Mouse (Mus musculus): ENCODE data around the gene Fam43b.

Gene Fam43b

GRCm38 (mm10) chr4:138393703-138394102 lies 2.6 kb downstream of the Fam43b start:
- DNase-seq = no peak

- DNase-seq = no peak
Measured at GRCm38 (mm10) chr4:138383789-138384188, 12.5 kb downstream of the Fam43b start.

- no peak for DNase-seq
Measured at GRCm38 (mm10) chr4:138382462-138382861, 13.9 kb downstream of the Fam43b start.

GRCm38 (mm10) chr4:138380132-138380689 lies 16.1 kb downstream of the Fam43b start:
- no peak for DNase-seq

GRCm38 (mm10) chr4:138379091-138379840 lies 17.1 kb downstream of the Fam43b start:
- peak; percentile 88 to 91 for DNase-seq

- DNase-seq = peak in 1 of 2 experiments; percentile 50
Measured at GRCm38 (mm10) chr4:138377526-138377925, 18.8 kb downstream of the Fam43b start.

GRCm38 (mm10) chr4:138375117-138375516 lies 21.2 kb downstream of the Fam43b start:
- DNase-seq = no peak

- DNase-seq = no peak
Measured at GRCm38 (mm10) chr4:138370996-138371516, 25.3 kb downstream of the Fam43b start.

- no peak for DNase-seq
Measured at GRCm38 (mm10) chr4:138368498-138369260, 27.6 kb downstream of the Fam43b start.

GRCm38 (mm10) chr4:138367641-138368497 lies 28.5 kb downstream of the Fam43b start, which contains the start of gene Cda:
Gene Cda (minus strand): TSS chr4:138367992.
- peak; percentile 70 to 80 for DNase-seq

GRCm38 (mm10) chr4:138366561-138366960 lies 29.8 kb downstream of the Fam43b start:
- no peak for DNase-seq

- no peak for DNase-seq
Measured at GRCm38 (mm10) chr4:138363511-138363910, 32.8 kb downstream of the Fam43b start.

- no peak for DNase-seq
Measured at GRCm38 (mm10) chr4:138362883-138363282, 33.4 kb downstream of the Fam43b start.

- DNase-seq = peak; percentile 49 to 60
Measured at GRCm38 (mm10) chr4:138361370-138361821, 34.9 kb downstream of the Fam43b start.

- no peak for DNase-seq
Measured at GRCm38 (mm10) chr4:138358176-138358575, 38.2 kb downstream of the Fam43b start.

- DNase-seq = no peak
Measured at GRCm38 (mm10) chr4:138356551-138356950, 39.8 kb downstream of the Fam43b start.

- no peak for DNase-seq
Measured at GRCm38 (mm10) chr4:138356141-138356540, 40.2 kb downstream of the Fam43b start.

GRCm38 (mm10) chr4:138355496-138355895 lies 40.8 kb downstream of the Fam43b start:
- no peak for DNase-seq

- DNase-seq = no peak
Measured at GRCm38 (mm10) chr4:138353438-138354171, 42.7 kb downstream of the Fam43b start.

- DNase-seq = no peak
Measured at GRCm38 (mm10) chr4:138352692-138353091, 43.6 kb downstream of the Fam43b start.

- no peak for DNase-seq
Measured at GRCm38 (mm10) chr4:138351821-138352220, 44.5 kb downstream of the Fam43b start.

- no peak for DNase-seq
Measured at GRCm38 (mm10) chr4:138348716-138349115, 47.6 kb downstream of the Fam43b start.

Measured in cerebellum, postnatal 25 days (tissue).